Mouse (Mus musculus): ENCODE results near the gene Adipor2. TPM values are rescaled to one million over a fixed set of nuclear protein-coding genes. Genes with fewer than 3 reads are reported as not detected.

Gene Adipor2
- total and polyA plus RNA-seq, 2 experiments from 2014 or later: 42.4 to 62.5 TPM

DNA sequence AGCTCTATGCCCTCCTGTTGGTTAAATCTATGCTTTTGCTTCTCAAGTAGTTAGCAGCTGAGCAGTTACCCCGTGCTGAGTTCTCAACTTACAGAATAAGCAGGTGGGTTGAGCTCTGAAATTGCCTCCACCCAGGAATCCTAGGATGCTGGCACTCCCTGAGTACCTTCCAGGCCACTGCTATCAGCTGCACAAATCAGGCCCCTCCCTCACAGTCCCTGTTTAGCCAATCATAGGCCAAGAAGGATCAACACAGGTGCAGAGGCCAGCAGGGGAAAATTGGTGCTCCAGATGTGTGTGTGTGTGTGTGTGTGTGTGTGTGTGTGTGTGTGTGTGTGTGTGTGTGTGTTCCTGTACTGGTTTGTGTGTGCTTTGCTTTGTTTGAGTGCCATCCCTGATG is 85.4 kb downstream of the Adipor2 start:
- Histone ChIP-seq H3K27ac (ENCODE audit: low read depth) (no peak overlapping the region), H3K4me3 (ENCODE audit: low read depth, low read length) (no peak overlapping the region), H3K9ac (replicated peaks; ENCODE audit: low read depth, low read length) (no peak overlapping the region), H3K9me3 (replicated peaks; ENCODE audit: control insufficient read depth, low read length) (no peaks in the 10 kb centered on the region), H3K27me3 (ENCODE audit: control insufficient read depth, insufficient read depth, low read length) (peaks cover 61% of the 10 kb centered on the region), H3K4me2 (ENCODE audit: low read depth, low read length) (no peak overlapping the region), H3K4me1 (ENCODE audit: control insufficient read depth, insufficient read depth) (peaks cover 18% of the 10 kb centered on the region; the same call in 1 of the 2 replicates), H3K36me3 (replicated peaks; ENCODE audit: control insufficient read depth, insufficient read depth, low read length) (no peaks in the 10 kb centered on the region)
- 14% methylated on average over 1 of the region's 1 CpGs for WGBS
- TF ChIP-seq EP300 (IDR thresholded peaks at IDR 0.05; ENCODE audit: low read depth) (no peak), CTCF (IDR thresholded peaks at IDR 0.05; ENCODE audit: low read depth) (no peak)
- no peak for ATAC-seq (ENCODE audit: insufficient read depth, low read depth)
- no peak for DNase-seq (ENCODE audit: low spot score)

DNA sequence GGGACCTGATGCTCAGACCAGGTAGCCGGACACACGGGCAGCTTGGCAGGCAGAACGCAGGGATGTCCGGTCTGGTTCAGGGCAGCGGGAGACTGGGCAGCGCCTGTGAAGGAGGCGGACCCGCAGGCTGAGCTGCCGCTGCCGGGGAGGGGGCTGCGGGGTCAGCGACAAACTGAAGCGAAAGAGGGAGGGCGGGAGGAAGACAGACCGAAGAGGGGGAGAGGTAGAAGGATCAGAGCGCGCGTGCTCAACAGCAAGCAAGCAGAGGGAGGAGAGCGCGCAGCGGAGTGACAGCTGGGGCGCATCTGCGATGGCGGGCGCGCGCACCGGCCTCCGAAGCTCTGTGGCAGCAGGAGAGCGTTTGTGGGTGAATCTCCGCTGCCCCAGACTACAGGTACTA is 87.0 kb downstream of the Adipor2 start, which contains the start of gene Lrtm2:
Gene Lrtm2, minus strand, starts transcription at position 261 of the 400 bp plus-strand sequence.
- ATAC-seq (ENCODE audit: insufficient read depth, low read depth) (no peak), DNase-seq (ENCODE audit: low spot score) (no peak)
- no peaks in the 10 kb centered on the region for H3K36me3 ChIP-seq (replicated peaks; ENCODE audit: control insufficient read depth, insufficient read depth, low read length)
- H3K4me1 ChIP-seq (ENCODE audit: control insufficient read depth, insufficient read depth): peaks cover 18% of the 10 kb centered on the region; the same call in 1 of the 2 replicates
- peak within 1 kb of the TSS; percentile 45 for H3K4me3 ChIP-seq (ENCODE audit: low read depth, low read length)
- H3K9ac ChIP-seq (replicated peaks; ENCODE audit: low read depth, low read length): no peak within 1 kb of the TSS
- no peaks in the 10 kb centered on the region for H3K9me3 ChIP-seq (replicated peaks; ENCODE audit: control insufficient read depth, low read length)
- under 1% methylated on average over 31 of the region's 31 CpGs for WGBS
- peaks cover 75% of the 10 kb centered on the region for H3K27me3 ChIP-seq (ENCODE audit: control insufficient read depth, insufficient read depth, low read length)
- H3K27ac ChIP-seq (ENCODE audit: low read depth): no peak within 1 kb of the TSS
- TF ChIP-seq CTCF (IDR thresholded peaks at IDR 0.05; ENCODE audit: low read depth) (no peak), EP300 (IDR thresholded peaks at IDR 0.05; ENCODE audit: low read depth) (no peak)
- H3K4me2 ChIP-seq (ENCODE audit: low read depth, low read length): peak within 1 kb of the TSS; percentile 61

DNA sequence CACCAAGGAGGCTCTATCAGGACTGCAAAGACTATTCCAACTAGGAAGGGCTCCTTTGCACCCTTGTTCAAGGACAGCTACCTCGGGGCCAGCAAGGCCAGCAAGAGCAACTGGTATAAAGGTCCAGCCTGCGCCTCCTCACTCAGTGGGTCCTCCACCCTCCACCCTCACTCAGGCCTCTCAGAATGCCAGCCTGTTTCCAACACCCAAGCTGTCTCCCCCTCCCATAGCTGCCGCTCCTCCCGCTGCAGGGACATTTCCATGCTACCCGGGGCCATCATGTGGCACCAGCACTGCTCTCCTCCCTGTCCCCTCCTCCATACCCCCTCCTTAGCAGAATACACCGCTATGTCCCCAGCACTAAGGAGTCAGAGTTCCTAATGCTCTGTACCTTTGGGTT is 87.6 kb downstream of the Adipor2 start:
- peak overlapping the region; percentile 61 for H3K4me2 ChIP-seq (ENCODE audit: low read depth, low read length)
- peak overlapping the region; percentile 45 for H3K4me3 ChIP-seq (ENCODE audit: low read depth, low read length)
- TF ChIP-seq CTCF (IDR thresholded peaks at IDR 0.05; ENCODE audit: low read depth) (no peak), EP300 (IDR thresholded peaks at IDR 0.05; ENCODE audit: low read depth) (no peak)
- no peak overlapping the region for H3K9ac ChIP-seq (replicated peaks; ENCODE audit: low read depth, low read length)
- DNase-seq (ENCODE audit: low spot score): no peak
- no peaks in the 10 kb centered on the region for H3K36me3 ChIP-seq (replicated peaks; ENCODE audit: control insufficient read depth, insufficient read depth, low read length)
- no peaks in the 10 kb centered on the region for H3K9me3 ChIP-seq (replicated peaks; ENCODE audit: control insufficient read depth, low read length)
- H3K4me1 ChIP-seq (ENCODE audit: control insufficient read depth, insufficient read depth): peaks cover 18% of the 10 kb centered on the region; the same call in 1 of the 2 replicates
- peaks cover 80% of the 10 kb centered on the region for H3K27me3 ChIP-seq (ENCODE audit: control insufficient read depth, insufficient read depth, low read length)
- ATAC-seq (ENCODE audit: insufficient read depth, low read depth): no peak
- H3K27ac ChIP-seq (ENCODE audit: low read depth): no peak overlapping the region
- WGBS: 13% methylated on average over 6 of the region's 6 CpGs

- DNase-seq (ENCODE audit: low spot score): peak; percentile 75
- peak overlapping the region; percentile 8; the same call in 1 of the 2 replicates for H3K4me3 ChIP-seq (ENCODE audit: low read depth, low read length)
- H3K4me1 ChIP-seq (ENCODE audit: control insufficient read depth, insufficient read depth): peaks cover 18% of the 10 kb centered on the region; the same call in 1 of the 2 replicates
- WGBS: 1% methylated on average over 8 of the region's 8 CpGs
- H3K27ac ChIP-seq (ENCODE audit: low read depth): no peak overlapping the region
- no peaks in the 10 kb centered on the region for H3K9me3 ChIP-seq (replicated peaks; ENCODE audit: control insufficient read depth, low read length)
- H3K4me2 ChIP-seq (ENCODE audit: low read depth, low read length): peak overlapping the region; percentile 43
- peak; percentile 88 for ATAC-seq (ENCODE audit: insufficient read depth, low read depth)
- H3K9ac ChIP-seq (replicated peaks; ENCODE audit: low read depth, low read length): no peak overlapping the region
- TF ChIP-seq CTCF (IDR thresholded peaks at IDR 0.05; ENCODE audit: low read depth) (peak; percentile 31), EP300 (IDR thresholded peaks at IDR 0.05; ENCODE audit: low read depth) (0 out of 2 replicates have a peak, but pooled peaks have one; percentile 61)
- H3K36me3 ChIP-seq (replicated peaks; ENCODE audit: control insufficient read depth, insufficient read depth, low read length): no peaks in the 10 kb centered on the region
- H3K27me3 ChIP-seq (ENCODE audit: control insufficient read depth, insufficient read depth, low read length): peaks cover 83% of the 10 kb centered on the region
Observed at GRCm38 (mm10) chr6:119329215-119329714, 88.2 kb downstream of the Adipor2 start.

DNA sequence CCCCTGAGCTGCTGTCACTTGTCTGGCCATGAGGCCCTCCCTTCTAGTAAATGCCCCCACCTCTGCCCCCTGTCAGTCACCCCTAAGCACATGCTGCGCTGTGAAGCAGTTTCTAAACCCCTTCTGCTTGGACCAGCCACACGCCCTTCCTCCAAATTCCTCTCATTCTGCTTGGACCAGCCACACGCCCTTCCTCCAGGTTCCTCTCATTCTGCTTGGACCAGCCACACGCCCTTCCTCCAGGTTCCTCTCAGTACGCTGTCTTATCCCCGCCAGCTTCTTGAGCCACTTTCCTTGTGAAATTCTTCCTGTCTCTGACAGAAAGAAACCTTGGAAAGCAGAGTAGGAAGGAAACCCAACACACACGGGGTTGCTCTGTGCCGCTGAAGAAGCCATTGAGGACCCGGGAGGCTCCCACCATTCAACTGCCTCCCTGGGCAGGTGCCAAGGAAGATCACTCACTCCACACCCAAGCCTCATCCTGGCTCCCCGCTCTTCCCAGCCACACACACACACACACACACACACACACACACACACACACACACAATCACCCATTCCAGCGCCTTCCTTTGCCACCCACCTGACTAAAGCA is 88.9 kb downstream of the Adipor2 start:
- Histone ChIP-seq H3K4me3 (ENCODE audit: low read depth, low read length) (no peak overlapping the region), H3K36me3 (replicated peaks; ENCODE audit: control insufficient read depth, insufficient read depth, low read length) (no peaks in the 10 kb centered on the region), H3K9me3 (replicated peaks; ENCODE audit: control insufficient read depth, low read length) (no peaks in the 10 kb centered on the region), H3K4me2 (ENCODE audit: low read depth, low read length) (peak overlapping the region; percentile 43), H3K27ac (ENCODE audit: low read depth) (no peak overlapping the region), H3K27me3 (ENCODE audit: control insufficient read depth, insufficient read depth, low read length) (peaks cover 82% of the 10 kb centered on the region), H3K9ac (replicated peaks; ENCODE audit: low read depth, low read length) (no peak overlapping the region), H3K4me1 (ENCODE audit: control insufficient read depth, insufficient read depth) (peaks cover 18% of the 10 kb centered on the region; the same call in 1 of the 2 replicates)
- no peak for DNase-seq (ENCODE audit: low spot score)
- TF ChIP-seq EP300 (IDR thresholded peaks at IDR 0.05; ENCODE audit: low read depth): no peak
- no peak for TF ChIP-seq CTCF (IDR thresholded peaks at IDR 0.05; ENCODE audit: low read depth)
- 4% methylated on average over 10 of the region's 11 CpGs for WGBS
- peak; percentile 21 for ATAC-seq (ENCODE audit: insufficient read depth, low read depth)
